Mouse (Mus musculus): ENCODE data around the gene Pdss2.

The Pdss2 gene

GRCm38 (mm10) chr10:43312658-43313417, 91.6 kb downstream of the Pdss2 start:
- DNase-seq (ENCODE audit: low spot score), result no peak

GRCm38 (mm10) chr10:43315228-43315627, 93.9 kb downstream of the Pdss2 start:
- DNase-seq (ENCODE audit: low spot score), result no peak

GRCm38 (mm10) chr10:43317327-43317951, 96.2 kb downstream of the Pdss2 start:
- DNase-seq (ENCODE audit: low spot score), result no peak

GRCm38 (mm10) chr10:43321019-43321418, 99.7 kb downstream of the Pdss2 start:
- no peak for DNase-seq (ENCODE audit: low spot score)

GRCm38 (mm10) chr10:43322446-43323178, 101.3 kb downstream of the Pdss2 start:
- no peak for DNase-seq (ENCODE audit: low spot score)

- no peak for DNase-seq (ENCODE audit: low spot score)
These were observed 102.1 kb downstream of the Pdss2 start for GRCm38 (mm10) chr10:43323386-43323785.

- DNase-seq (ENCODE audit: low spot score), result no peak
These were observed 108.5 kb downstream of the Pdss2 start for GRCm38 (mm10) chr10:43329813-43330212.

GRCm38 (mm10) chr10:43330691-43331090, 109.4 kb downstream of the Pdss2 start:
- no peak for DNase-seq (ENCODE audit: low spot score)

- DNase-seq (ENCODE audit: low spot score), result no peak
These were observed 110.8 kb downstream of the Pdss2 start for GRCm38 (mm10) chr10:43331931-43332701.

GRCm38 (mm10) chr10:43335874-43336273, 114.6 kb downstream of the Pdss2 start:
- DNase-seq (ENCODE audit: low spot score), result no peak

GRCm38 (mm10) chr10:43337110-43337509, 115.8 kb downstream of the Pdss2 start:
- no peak for DNase-seq (ENCODE audit: low spot score)

GRCm38 (mm10) chr10:43339811-43340210, 118.5 kb downstream of the Pdss2 start:
- DNase-seq (ENCODE audit: low spot score), result no peak

- no peak for DNase-seq (ENCODE audit: low spot score)
These were observed 128.4 kb downstream of the Pdss2 start for GRCm38 (mm10) chr10:43349718-43350117.

- DNase-seq (ENCODE audit: low spot score), result no peak
These were observed 136.6 kb downstream of the Pdss2 start for GRCm38 (mm10) chr10:43357884-43358283.

GRCm38 (mm10) chr10:43362947-43363346, 141.7 kb downstream of the Pdss2 start:
- DNase-seq (ENCODE audit: low spot score), result no peak

- DNase-seq (ENCODE audit: low spot score), result no peak
These were observed 142.2 kb downstream of the Pdss2 start for GRCm38 (mm10) chr10:43363431-43363851.

- no peak for DNase-seq (ENCODE audit: low spot score)
These were observed 144.6 kb downstream of the Pdss2 start for GRCm38 (mm10) chr10:43365909-43366308.

- DNase-seq (ENCODE audit: low spot score), result no peak
These were observed 147.3 kb downstream of the Pdss2 start for GRCm38 (mm10) chr10:43368611-43369010.

GRCm38 (mm10) chr10:43372315-43372714, 151.0 kb downstream of the Pdss2 start:
- DNase-seq (ENCODE audit: low spot score), result no peak

- DNase-seq (ENCODE audit: low spot score), result no peak
These were observed 151.7 kb downstream of the Pdss2 start for GRCm38 (mm10) chr10:43373035-43373434.

GRCm38 (mm10) chr10:43373666-43374065, 152.4 kb downstream of the Pdss2 start:
- DNase-seq (ENCODE audit: low spot score), result no peak

- DNase-seq (ENCODE audit: low spot score), result no peak
These were observed 154.0 kb downstream of the Pdss2 start for GRCm38 (mm10) chr10:43375286-43375685.

Data from ovary, postnatal 36 days (tissue).